Mouse (Mus musculus) hematopoietic stem cell, adult 5-6 weeks (primary cell): ENCODE data around the gene Lypd4. TPM values are rescaled to one million over a fixed set of nuclear protein-coding genes. Genes with fewer than 3 reads are reported as not detected.
"Not testable (repeated sequence)": the region's sequence is repeated elsewhere in the genome, so short reads cannot be mapped to it uniquely, and the experiment has no call there.

ENCODE experiments used
- ATAC-seq, 2 experiments: fragments of 125-278 bp in 1 of 2; replicated peaks in 1 of 2; 2 replicates each; pipeline ENCODE4 v1.8.0; 2016 to 2017; ENCODE audit warnings: inconsistent platforms in 2 of 2, mild to moderate bottlenecking in 2 of 2, moderate number of reproducible peaks in 2 of 2, low read depth in 1 of 2, moderate TSS enrichment in 1 of 2; ENCODE audit not compliant: low FRiP score in 2 of 2, poor library complexity in 2 of 2, severe bottlenecking in 2 of 2, insufficient read depth in 1 of 2, low TSS enrichment in 1 of 2
- total RNA-seq: library from RNA; stranded (forward); fragments of 172-1452, 232-1000 nt; gene quantifications from 2 replicates; pipeline ENCODE4 v1.2.3, GENCODE M21; 2017

The Lypd4 gene
- total RNA-seq, 1 experiment from 2014 or later: not detected

- no peak for ATAC-seq
Measured at GRCm38 (mm10) chr7:24859234-24859633, 10.5 kb downstream of the Lypd4 start.

- peak; percentile 69 to 78 for ATAC-seq
Measured at GRCm38 (mm10) chr7:24856460-24857120, 13.2 kb downstream of the Lypd4 start.

- no peak for ATAC-seq
Measured at GRCm38 (mm10) chr7:24853695-24854094, 16.0 kb downstream of the Lypd4 start.

GRCm38 (mm10) chr7:24853233-24853563, 16.5 kb downstream of the Lypd4 start:
- ATAC-seq: no peak

GRCm38 (mm10) chr7:24852557-24853232, 17.0 kb downstream of the Lypd4 start:
- ATAC-seq: 0 out of 4 replicates have a peak, but pooled peaks of 1 of the 2 experiments have one; percentile 30

- no peak for ATAC-seq
Measured at GRCm38 (mm10) chr7:24851596-24852325, 18.0 kb downstream of the Lypd4 start.

GRCm38 (mm10) chr7:24850899-24851303, 18.8 kb downstream of the Lypd4 start:
- peak; percentile 68 to 76 for ATAC-seq

- no peak for ATAC-seq
Measured at GRCm38 (mm10) chr7:24850162-24850561, 19.6 kb downstream of the Lypd4 start.

- ATAC-seq: not testable (repeated sequence)
Measured at GRCm38 (mm10) chr7:24846576-24846975, 23.2 kb downstream of the Lypd4 start.

GRCm38 (mm10) chr7:24845713-24846112, 24.0 kb downstream of the Lypd4 start:
- ATAC-seq: peak; percentile 94 to 99

GRCm38 (mm10) chr7:24845181-24845580, 24.6 kb downstream of the Lypd4 start:
- ATAC-seq: no peak

GRCm38 (mm10) chr7:24844144-24844543, 25.6 kb downstream of the Lypd4 start:
- ATAC-seq: no peak

GRCm38 (mm10) chr7:24841009-24841408, 28.7 kb downstream of the Lypd4 start:
- no peak for ATAC-seq

GRCm38 (mm10) chr7:24840331-24840730, 29.4 kb downstream of the Lypd4 start:
- no peak for ATAC-seq

- peak; percentile 47 to 50 for ATAC-seq
Measured at GRCm38 (mm10) chr7:24839410-24839808, 30.3 kb downstream of the Lypd4 start.

- ATAC-seq: peak; percentile 83 to 92
Measured at GRCm38 (mm10) chr7:24838732-24839409, 30.9 kb downstream of the Lypd4 start.

- ATAC-seq: no peak
Measured at GRCm38 (mm10) chr7:24827181-24827580, 42.6 kb downstream of the Lypd4 start.

- no peak; a peak in 1 of 4 replicates for ATAC-seq
Measured at GRCm38 (mm10) chr7:24824452-24824851, 45.3 kb downstream of the Lypd4 start.
